Mouse (Mus musculus) T-helper 1 cell (primary cell): ENCODE measurements around the gene Tceal9.
"Not testable (repeated sequence)": the region's sequence is repeated elsewhere in the genome, so short reads cannot be mapped to it uniquely, and the experiment has no call there.

Experiments used
- in situ Hi-C: fragments of 300-600 bp; cut with MboI, MseI; formaldehyde crosslinking; loops from one replicate; pipeline ENCODE4 v1.15.1; 2025; ENCODE audit warnings: high pct_unique_total_duplicates

The Tceal9 gene

DNA sequence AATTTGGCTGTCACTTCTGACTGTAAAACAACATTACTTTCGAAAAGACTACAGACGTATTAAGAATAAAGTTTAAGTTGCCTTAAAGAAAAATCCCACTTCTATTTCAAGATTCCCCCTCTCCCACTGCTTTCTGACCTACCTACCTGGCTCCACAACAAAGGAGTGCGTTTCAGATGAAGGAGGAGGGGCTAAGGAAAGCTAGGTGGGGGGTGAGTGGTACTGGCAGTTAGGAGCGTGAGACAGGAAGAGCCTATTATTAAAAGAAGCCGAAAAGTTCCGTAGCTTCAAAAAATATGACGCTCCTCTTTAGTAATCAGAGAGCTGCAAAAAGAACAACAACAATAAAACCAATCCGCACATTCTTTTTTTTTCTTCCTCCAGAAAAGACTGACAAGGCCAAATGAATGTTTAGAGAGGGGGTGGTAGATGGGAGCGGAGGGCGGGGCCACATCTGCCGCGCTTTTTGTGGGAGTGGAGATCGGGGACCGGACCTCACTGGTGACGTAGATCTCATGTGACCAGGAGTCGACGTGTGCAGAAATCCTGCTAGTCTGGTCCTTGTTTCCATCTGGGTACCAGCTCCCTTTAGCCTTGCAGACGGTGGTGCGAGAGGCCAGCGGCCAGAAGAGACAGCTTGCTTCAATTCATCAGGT, at the start of gene Tceal9:
Gene Tceal9, plus strand, starts transcription at position 506 of the 656 bp plus-strand sequence.
- in situ Hi-C loops: no loop called here

DNA sequence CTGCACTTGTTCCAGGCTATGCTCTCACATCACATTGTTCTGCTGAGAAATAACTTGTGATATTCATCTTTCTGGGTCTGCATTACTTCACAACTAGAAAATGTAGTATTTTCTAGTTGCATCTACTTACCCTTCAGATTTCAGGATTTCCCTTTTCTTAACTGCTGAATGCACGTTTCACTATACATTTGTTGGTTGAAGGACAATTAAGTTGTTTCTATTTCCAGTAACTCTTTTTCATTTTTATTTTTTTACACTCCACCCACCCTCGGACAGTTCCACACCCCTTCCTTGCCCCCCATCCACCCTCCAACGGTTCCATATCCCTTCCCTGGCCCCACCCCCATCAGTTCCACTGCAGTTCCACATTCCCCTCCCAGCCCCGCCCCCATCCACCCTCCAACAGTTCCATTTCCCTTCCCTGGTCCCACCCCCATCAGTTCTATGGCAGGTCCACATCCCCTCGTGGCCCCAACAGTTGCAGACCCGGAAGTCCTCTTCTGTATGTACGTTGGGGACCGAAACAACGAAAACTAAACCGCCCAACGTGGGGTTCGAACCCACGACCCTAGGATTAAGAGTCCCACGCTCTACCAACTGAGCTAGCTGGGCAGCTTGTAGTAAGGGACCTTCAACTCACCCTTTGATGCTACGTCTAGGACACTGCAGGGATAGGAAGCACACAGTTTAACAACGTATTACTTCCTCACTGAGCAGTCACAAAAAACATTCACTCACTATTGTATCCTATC, 49.5 kb upstream of the Tceal9 start:
- in situ Hi-C loops: loop anchor here (10.0 kb wide), 1 partner anchor 109 kb away; no protein-coding TSS in a partner anchor

DNA sequence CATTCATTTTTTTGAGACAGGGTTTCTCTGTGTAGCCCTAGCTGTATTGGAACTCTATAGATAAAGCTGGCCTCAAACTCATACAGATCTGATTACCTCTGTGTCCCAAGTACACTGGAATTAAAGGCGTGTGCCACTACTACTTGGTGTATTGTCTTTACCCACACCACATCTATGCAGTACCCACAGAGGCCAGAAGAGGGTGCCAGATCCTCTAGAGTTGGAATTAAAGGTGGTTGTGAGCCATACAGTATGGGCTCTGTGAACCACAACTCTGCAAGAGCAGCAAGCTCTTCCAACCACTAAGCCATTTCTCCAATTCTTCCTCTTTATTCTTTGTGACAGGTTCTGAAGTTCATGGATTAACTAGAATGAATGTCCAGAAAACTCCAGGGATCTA, 48.0 kb upstream of the Tceal9 start:
- in situ Hi-C loops: loop anchor here (10.0 kb wide), 1 partner anchor 108 kb away; no protein-coding TSS in a partner anchor

DNA sequence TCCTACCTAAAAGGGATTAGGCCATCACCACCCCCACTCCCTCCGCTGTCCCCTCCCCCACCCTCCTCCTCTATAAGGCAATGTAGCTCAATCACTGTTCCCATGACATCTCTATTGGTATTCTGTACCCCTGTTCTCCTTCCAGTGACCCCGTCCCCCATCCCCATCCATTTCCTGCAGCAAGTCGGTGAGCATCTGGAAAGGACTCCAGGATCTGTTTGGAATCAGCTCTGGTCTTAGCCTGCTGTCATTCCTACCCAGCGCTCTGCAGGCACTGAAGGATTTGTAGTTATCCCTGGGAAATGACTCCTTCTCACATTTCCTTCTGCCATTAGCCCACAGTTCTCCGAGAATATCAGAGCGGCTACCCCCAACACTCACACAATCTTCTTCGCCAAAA, 41.6 kb upstream of the Tceal9 start:
- in situ Hi-C loops: no loop called here

DNA sequence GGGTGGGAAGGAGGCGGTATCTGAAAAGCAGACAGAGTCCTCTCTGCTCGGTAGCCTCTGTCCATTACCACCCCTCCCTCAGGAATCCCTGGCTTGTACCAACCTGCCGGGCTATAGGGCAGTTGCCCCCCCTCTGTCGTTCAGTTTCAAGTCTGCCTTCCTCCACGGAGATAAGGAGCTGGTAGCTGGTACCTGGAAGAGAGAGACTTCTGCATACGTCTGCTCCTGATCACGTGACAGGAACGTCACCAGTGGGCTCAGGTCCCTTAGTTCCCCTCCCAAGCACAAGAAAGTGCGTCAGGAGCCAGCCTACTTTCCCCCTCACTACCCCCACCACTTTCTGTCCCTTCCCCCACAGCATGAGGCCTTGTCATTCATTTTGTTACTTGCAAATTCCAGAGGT, 41.2 kb upstream of the Tceal9 start, which contains the start of gene Tceal5:
Gene Tceal5, minus strand, starts transcription at position 213 of the 403 bp plus-strand sequence.
- in situ Hi-C loops: no loop called here

DNA sequence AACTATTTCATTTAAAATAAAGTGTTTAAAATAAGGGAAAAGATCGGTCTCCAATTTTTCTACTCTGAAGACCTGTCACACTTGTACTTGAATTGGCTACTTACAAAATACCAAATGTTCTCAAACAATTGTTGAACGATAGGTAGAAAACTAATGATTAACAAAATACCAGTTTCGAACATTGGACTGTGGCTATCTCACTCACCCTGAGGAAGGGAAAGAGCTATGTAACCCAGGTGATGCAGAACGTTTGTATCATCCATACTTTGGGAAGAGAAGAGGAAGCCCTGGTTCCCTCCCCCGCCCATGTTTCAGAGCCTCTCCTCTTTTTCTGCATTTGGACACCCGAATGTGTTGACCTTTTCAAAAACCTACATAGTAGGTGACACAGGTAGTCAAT, 40.5 kb upstream of the Tceal9 start:
- in situ Hi-C loops: no loop called here

DNA sequence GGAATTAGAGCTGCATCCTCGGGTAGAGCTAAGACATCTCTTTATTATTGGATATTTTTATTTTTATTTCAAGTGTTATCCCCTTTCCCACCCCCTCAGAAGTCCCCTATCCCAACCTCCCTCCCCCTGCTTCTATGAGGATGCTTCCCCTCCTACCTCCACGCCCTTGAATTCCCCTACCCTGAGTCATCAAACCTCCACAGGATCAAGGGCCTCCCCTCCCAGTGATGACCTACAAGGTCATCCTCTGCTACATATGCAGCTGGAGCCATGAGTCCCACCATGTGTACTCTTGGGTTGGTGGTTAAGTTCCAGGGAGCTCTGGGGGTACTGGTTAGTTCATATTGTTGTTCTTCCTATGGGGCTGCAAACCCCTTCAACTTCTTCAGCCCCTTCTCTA, 31.5 kb upstream of the Tceal9 start:
- in situ Hi-C loops: no loop called here

DNA sequence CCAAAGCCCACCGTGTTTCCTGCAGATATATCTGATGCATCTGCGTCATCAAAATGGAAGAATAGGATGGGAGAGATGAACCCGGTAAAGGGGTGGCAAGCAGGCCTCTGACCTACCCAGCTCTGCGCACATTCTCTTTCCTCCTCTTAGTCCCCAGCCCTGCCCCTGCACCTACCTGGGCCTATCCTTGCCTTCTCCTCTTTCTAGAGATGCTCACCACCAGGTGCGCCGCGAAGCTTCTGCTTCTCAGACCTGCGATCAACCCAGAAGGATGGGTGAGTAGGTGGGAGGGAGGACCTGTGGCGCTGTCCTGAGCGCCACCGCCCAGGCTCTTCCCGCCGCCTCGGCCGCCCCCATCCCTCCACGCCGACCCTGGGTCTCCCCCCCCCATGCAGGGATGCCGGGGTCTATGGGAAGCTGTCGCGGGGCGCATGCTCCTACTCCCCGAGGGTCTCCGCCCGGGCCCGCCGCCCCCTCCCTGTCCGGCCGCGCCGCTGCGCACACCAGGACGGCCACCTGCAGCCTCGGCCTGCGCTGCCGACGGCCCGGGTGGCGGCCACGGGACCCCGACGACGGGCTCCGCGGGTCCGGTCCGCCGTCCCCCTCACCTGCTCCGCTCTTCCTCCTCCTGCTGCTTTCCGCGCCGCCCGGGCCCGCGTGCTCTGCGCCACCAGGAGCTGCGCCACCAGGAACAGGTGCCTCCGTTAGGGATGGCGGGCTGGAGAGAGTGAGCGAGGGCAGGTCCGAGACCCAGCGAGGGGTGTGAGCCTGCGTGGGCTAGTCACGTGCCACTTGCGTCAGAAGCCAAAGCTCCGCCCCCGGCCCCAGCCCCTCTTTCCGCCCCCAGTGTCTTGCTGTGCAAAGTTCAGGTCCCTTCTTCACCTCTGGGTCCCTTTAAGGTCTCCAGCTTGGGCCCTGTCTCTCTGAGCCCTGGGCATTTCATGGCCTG, 29.9 kb upstream of the Tceal9 start, which contains the start of the genes Tceal7 and Bex1:
Gene Tceal7, plus strand, starts transcription at position 51 of the 949 bp plus-strand sequence.
Gene Bex1, minus strand, starts transcription at position 785 of the 949 bp plus-strand sequence.
- in situ Hi-C loops: not testable (repeated sequence)

DNA sequence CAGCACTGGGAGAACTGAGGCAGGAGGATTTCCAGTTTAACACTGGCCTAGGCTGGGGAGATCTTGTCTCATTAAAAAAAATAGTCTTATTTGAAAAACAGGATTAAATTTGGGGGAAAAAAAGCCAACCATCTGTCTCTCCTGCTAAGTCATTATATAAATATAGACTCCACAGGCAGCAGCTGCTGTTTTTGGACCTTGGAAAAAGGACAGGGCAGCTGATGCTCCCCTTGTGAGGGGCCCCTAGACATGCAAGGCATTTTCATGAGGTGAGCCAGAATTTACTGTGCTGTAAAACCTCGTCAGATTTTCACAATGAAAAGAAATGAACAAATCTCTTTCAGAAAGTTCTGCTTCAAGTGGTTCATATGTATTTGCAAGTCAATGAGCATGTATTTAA, 28.6 kb upstream of the Tceal9 start:
- in situ Hi-C loops: no loop called here

DNA sequence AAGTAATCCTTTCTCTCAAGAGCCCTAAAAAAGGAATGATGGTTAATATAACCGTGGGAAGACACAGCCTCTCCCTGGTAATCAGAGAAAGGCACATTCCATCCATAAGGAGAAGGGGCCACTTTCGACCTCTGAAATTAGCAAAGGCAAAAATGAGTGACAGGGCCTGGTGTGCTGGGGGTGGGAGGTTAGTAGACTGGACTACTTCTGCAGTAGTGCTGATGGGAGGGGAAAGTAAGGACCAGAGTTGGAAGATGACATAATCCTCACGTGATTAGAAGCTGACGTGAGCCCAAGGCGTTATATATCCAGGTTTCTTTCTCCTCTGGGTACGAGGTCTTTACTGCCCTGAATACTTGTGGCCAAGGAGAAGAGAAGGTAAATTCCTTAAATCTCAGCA, 21.2 kb upstream of the Tceal9 start:
- in situ Hi-C loops: no loop called here

DNA sequence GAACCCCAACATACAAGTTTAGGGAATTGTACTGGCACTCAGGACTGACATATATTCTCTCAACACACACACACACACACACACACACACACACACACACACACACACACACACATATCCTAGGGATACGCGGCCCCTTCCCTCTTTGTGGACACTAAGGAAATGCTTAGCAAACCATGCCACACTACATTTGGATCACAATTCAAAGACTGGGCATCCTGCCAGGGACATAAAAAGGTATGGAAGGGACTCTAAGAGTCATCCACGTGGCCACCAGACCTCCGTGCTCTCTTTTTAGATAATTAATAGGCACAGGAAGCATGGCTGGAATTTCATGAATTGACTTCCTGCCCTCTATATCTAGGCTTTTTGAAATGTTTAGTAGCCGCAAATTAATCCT, 17.1 kb upstream of the Tceal9 start:
- in situ Hi-C loops: no loop called here

DNA sequence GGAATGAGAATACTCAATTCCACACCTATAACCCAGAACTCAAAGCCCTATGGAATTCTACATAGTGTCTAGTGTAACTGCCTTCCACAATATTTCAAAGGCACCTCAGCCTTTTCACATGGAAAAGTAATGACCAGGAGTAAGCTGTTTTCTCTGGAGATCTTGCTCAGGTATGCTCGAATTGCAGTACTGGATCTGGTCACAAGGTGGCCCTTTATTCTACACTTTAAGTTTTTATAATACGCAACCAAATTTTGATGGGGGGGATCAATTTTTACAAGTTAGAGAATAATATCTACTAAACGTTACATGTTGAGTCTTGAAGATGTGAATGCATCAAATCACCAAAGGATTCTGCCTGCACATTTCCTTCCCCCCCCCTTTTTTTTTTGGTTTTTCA, 6.8 kb upstream of the Tceal9 start:
- in situ Hi-C loops: loop anchor here (5.0 kb wide), 1 partner anchor 54 kb away; no protein-coding TSS in a partner anchor

DNA sequence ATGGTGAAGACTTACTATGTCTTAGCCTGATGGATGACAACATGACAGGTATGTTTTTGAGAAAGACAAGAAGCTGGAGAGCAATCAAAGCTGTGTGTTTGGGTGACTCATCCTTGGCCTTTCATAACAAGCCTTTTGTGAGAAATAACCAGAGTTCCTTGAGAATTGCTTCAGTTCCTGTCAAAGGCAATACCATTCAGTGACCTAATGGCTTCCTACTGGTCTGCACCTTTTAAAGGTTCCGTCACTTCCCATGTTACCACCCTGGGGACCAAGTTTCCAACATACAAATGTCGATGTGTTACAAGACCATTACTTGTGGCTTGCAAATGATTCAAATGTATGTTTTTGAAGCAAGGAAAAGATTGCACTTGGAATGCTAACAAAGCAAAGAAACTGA, 1.7 kb upstream of the Tceal9 start:
- in situ Hi-C loops: no loop called here

DNA sequence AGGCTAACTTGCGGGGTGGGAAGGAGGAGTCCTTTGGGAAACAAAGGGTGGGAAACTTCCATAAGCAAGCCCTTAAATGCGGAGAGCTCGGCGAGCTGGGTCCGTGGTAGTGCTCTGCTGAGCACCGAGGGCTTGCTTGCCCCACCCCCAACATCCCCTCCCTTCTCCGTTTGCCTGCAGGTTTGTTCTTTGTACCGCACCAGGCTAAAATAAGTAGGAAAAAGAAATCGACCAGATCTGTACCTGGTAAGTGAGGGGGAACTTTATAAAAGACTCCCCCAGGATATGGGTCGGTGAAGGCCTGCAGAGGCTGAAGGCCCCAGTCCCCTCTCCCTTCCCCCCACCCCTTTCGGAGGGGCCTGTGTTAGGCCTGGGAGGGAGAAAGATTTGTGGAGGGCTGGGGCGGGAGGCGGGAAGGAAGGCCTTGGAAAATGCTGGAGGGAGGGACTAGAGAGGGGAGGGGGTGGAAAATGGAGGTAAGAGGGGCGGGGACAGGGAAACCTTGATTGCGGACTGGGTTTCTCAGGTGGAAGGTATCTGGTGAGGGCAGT, 717 bp downstream of the Tceal9 start:
- in situ Hi-C loops: no loop called here

DNA sequence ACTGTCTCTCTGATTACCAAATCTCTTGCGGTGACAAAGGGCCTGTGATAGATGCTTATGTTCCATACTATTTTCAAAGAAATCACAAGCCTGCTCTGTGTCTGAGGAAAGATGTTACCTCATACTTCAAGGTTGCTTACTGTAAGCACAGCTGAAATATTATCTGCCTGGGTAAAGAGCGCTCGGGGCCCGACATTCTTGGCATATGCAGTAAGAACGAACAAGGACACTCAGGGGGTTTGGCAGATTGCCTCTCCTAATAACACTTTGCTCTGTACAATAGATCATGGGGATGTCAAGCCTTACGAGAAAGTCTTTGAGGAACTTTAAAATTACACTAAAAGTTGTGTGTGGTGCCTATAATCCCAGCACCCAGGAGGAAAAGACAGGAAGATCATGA, 3.9 kb downstream of the Tceal9 start:
- in situ Hi-C loops: no loop called here

DNA sequence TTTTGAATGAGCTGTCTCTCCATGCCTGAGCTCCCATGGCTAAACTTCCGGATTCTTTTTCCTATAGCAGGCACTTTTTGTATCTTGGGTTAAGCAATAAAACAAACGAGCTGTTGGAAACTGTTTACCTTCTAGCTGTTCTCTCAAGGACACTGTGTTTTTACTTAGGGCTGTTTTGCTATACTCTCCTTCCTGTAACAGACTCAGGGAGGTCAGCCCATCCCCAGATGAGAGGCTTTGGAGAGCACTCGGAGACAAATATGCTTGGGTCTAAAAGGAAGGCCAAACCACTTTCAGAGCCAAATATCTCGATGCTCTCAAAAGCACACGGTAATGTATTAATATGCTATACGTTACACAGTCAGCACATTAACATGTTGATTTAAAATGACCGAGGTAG, 4.8 kb downstream of the Tceal9 start:
- in situ Hi-C loops: no loop called here

DNA sequence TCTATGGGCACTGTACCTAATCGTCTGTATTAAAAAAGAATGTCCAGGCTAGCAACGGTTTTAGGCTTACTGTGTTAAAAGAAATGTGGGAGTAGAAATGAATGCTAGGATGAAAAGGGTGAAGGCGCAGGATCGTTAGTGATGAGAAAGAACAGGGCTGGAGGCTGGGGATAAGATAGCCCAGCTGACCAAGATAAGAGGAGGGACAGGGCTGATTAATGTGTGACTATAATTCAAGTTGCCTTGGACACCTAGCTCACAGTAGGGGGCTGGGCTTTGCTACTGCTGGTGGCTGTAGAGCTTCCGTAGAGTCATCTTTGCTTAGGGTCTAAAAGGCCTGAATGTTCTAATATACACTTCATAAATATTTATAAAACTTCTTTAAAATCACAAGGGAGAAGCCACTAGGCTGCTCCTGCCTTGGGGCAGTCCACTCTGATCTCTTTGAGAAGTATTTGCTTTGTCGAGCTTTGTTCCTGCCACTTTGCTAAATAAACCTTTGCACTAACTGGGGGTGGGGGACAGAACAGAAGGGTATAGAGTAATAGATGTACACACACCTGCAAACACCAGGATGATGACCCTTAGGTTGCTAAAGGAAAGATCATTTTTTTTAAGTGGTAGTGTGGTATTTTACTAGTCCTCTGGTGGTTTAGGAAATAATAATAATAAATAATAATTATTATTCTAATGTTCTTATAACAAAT, 7.3 kb downstream of the Tceal9 start:
- in situ Hi-C loops: no loop called here

DNA sequence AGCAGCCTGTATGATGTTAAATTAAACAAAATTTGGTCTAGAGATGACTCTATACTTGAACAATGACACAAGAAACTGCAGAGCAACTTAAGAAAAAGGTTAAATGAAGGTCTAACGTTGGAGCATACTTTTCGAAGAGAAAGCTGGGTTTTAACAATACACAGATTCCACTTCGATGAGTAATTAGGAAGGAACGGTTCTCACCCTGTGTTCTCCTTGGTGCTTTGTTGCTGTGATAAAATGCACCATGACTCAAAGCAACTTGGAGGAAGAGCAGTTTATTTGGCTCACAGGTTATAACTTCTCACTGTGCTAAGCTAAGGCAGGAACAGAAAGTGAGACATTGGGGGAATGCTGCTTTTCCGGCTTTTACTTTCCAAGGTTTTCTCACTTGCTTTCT, 22.8 kb downstream of the Tceal9 start:
- in situ Hi-C loops: no loop called here

DNA sequence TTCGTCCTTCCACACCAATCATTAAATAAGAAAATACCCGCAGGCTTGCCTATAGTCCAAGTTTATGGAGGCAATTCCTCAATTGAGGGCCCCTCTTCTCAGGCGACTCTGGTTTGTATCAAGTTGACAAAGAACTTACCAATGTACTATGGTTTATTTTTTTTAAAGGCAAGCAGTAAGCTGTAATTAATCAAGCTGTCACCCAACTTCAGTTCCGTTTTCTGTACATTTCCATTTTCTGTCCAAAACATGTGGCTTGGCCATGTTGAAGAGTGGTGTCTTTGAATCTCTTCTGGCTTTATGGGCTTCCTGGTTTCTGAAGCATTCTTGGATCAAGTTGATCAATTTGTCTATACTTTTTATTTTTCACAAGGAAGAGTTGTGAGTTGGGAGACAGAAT, 23.3 kb downstream of the Tceal9 start:
- in situ Hi-C loops: no loop called here

DNA sequence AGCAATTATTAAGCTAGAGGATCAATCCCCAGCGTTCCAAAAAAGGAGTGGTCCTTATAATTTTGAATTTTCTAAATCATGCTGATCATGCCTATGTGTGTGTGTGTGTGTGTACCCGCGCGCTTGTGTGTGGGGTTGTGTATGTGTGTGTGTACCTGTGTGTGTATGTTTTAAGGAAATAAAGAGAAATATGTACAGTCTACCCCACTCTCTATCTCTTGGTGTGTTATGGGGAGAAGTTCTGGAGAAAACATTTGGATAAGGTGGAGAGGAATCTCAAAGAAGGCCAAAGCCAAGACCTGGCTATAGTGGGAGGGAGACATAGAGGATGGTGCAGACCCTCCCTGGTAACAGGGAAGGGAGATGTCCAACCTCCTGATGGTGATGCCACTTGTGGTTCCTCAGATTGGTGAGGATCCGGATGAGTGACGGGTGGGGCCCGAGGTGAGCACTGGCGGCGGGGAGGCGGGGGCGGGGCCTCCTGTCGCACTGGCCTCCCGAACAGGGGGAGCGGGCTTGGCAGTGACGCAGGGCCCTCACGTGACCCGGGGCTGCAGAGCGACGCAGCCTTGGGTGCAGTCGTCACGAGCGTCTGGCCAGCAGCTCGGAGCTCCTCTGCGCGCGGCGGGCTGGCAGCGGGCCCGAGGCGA, 25.0 kb downstream of the Tceal9 start, which contains the start of gene Bex3:
Gene Bex3, plus strand, starts transcription at position 511 of the 650 bp plus-strand sequence.
- in situ Hi-C loops: not testable (repeated sequence)
